Mouse (Mus musculus): Measurements from ENCODE around the gene Rab3gap2. TPM values are rescaled to one million over a fixed set of nuclear protein-coding genes. Genes with fewer than 3 reads are reported as not detected.

Gene Rab3gap2
- total RNA-seq, 1 experiment = 38.8 TPM

DNA sequence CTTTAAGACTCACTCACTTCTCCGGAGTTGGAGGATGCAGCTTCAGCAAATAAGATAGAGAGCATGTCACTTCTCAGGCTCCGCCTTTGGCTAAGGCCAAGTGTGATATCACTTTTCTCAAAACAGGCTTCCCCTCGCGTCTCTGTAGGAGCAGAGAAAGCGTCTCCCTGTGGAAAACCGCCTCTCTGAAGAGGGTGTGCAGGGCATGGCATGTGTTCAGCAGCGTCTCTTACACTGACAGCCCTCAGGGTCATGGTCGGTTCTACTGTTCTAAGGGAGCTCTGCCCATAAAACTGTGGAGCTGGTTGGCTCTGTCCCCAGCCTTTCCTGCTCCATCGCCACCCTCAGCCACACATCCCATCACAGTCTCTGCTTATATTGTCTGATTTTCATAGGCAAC, 75.4 kb downstream of the Rab3gap2 start:
- Histone ChIP-seq H3K27ac (ENCODE audit: insufficient read depth, low read depth, low read length, poor library complexity, severe bottlenecking) (no peak overlapping the region), H3K9ac (ENCODE audit: insufficient read depth, low read depth, low read length, poor library complexity, severe bottlenecking) (no peak overlapping the region), H3K9me3 (ENCODE audit: control insufficient read depth, insufficient read depth, low read depth, low read length) (no peaks in the 10 kb centered on the region), H3K4me1 (ENCODE audit: control insufficient read depth in 2 of 2, insufficient read depth in 2 of 2, low read length in 2 of 2, poor library complexity in 1 of 2) (no peaks in the 10 kb centered on the region), H3K36me3 (ENCODE audit: control insufficient read depth, insufficient read depth, low read length, poor library complexity, severe bottlenecking) (peaks cover 41% of the 10 kb centered on the region), H3K4me3 (ENCODE audit: insufficient read depth in 1 of 2, low read depth in 1 of 2, low read length in 2 of 2, poor library complexity in 1 of 2, severe bottlenecking in 1 of 2) (no peak overlapping the region)
- in situ Hi-C loops (cut with MboI; ENCODE audit: low sequenced_read_pairs in 2 of 2, unreplicated experiment in 2 of 2) = no loop called here
- DNase-seq (ENCODE audit: low read depth, low spot score) = no peak
- TF ChIP-seq MAFK (IDR thresholded peaks at IDR 0.05; ENCODE audit: insufficient read depth, low read depth, low read length) (no peak), CHD2 (IDR thresholded peaks at IDR 0.05; ENCODE audit: low read depth, low read length) (no peak), ZNF384 (IDR thresholded peaks at IDR 0.05; ENCODE audit: low read depth, low read length) (no peak), ZC3H11A (IDR thresholded peaks at IDR 0.05; ENCODE audit: borderline replicate concordance, low read depth, low read length) (no peak), HCFC1 (IDR thresholded peaks at IDR 0.05; ENCODE audit: borderline replicate concordance, insufficient read depth, low read length) (no peak)

DNA sequence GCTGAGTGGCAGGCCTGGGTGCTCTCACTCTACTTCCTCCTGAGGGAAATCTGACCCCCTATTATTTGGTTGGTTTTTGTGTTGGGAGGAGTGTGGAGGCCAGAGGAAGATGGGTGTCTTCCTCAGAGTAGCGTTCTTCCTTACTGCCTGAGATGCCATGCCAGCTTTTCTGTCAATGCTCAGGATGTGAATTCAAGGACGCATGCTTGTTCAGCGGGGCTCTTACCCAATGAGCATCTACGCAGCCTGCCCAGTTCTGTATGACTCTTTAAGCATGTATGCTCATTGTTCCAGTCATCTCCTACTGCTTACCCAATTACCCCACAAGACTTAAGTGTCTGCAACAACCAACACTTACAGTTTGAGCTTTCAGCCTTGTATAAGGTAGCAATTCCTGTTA, 76.7 kb downstream of the Rab3gap2 start:
- in situ Hi-C loops (cut with MboI; ENCODE audit: low sequenced_read_pairs in 2 of 2, unreplicated experiment in 2 of 2) = no loop called here
- no peak overlapping the region for H3K27ac ChIP-seq (ENCODE audit: insufficient read depth, low read depth, low read length, poor library complexity, severe bottlenecking)

DNA sequence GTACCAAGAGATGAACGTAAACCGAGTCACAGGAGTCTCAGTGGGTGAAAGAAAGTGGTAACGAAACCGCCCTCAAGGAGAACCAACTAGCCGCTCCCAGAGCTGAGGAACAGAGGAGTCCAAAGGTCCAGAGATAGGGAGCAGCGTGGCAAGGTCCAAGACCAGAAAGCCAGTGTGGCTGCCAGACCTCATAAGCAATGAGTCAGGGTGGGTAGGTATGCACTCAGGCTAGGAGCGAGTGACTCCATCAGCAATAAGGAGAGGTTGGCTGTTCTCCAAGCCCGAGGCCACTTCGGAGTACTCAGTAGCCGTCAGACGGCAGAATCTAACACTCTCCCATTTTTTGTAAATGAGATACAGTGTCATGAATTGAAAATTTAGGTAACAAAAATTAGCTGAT, 78.9 kb downstream of the Rab3gap2 start:
- Histone ChIP-seq H3K36me3 (ENCODE audit: control insufficient read depth, insufficient read depth, low read length, poor library complexity, severe bottlenecking) (peaks cover 47% of the 10 kb centered on the region), H3K9me3 (ENCODE audit: control insufficient read depth, insufficient read depth, low read depth, low read length) (no peaks in the 10 kb centered on the region), H3K4me3 (ENCODE audit: insufficient read depth in 1 of 2, low read depth in 1 of 2, low read length in 2 of 2, poor library complexity in 1 of 2, severe bottlenecking in 1 of 2) (no peak overlapping the region), H3K9ac (ENCODE audit: insufficient read depth, low read depth, low read length, poor library complexity, severe bottlenecking) (no peak overlapping the region), H3K27ac (ENCODE audit: insufficient read depth, low read depth, low read length, poor library complexity, severe bottlenecking) (no peak overlapping the region), H3K4me1 (ENCODE audit: control insufficient read depth in 2 of 2, insufficient read depth in 2 of 2, low read length in 2 of 2, poor library complexity in 1 of 2) (no peaks in the 10 kb centered on the region)
- TF ChIP-seq HCFC1 (IDR thresholded peaks at IDR 0.05; ENCODE audit: borderline replicate concordance, insufficient read depth, low read length) = no peak
- no peak for TF ChIP-seq CHD2 (IDR thresholded peaks at IDR 0.05; ENCODE audit: low read depth, low read length)
- no peak for TF ChIP-seq MAFK (IDR thresholded peaks at IDR 0.05; ENCODE audit: insufficient read depth, low read depth, low read length)
- TF ChIP-seq ZC3H11A (IDR thresholded peaks at IDR 0.05; ENCODE audit: borderline replicate concordance, low read depth, low read length) = no peak
- TF ChIP-seq ZNF384 (IDR thresholded peaks at IDR 0.05; ENCODE audit: low read depth, low read length) = no peak
- no peak for DNase-seq (ENCODE audit: low read depth, low spot score)
- in situ Hi-C loops (cut with MboI; ENCODE audit: low sequenced_read_pairs in 2 of 2, unreplicated experiment in 2 of 2) = no loop called here

More for the DNA sequence above, 76.7 kb downstream of the Rab3gap2 start:
- Histone ChIP-seq H3K4me1 (ENCODE audit: control insufficient read depth in 2 of 2, insufficient read depth in 2 of 2, low read length in 2 of 2, poor library complexity in 1 of 2) (no peaks in the 10 kb centered on the region), H3K9ac (ENCODE audit: insufficient read depth, low read depth, low read length, poor library complexity, severe bottlenecking) (no peak overlapping the region), H3K36me3 (ENCODE audit: control insufficient read depth, insufficient read depth, low read length, poor library complexity, severe bottlenecking) (peaks cover 47% of the 10 kb centered on the region), H3K4me3 (ENCODE audit: insufficient read depth in 1 of 2, low read depth in 1 of 2, low read length in 2 of 2, poor library complexity in 1 of 2, severe bottlenecking in 1 of 2) (no peak overlapping the region), H3K9me3 (ENCODE audit: control insufficient read depth, insufficient read depth, low read depth, low read length) (no peaks in the 10 kb centered on the region)
- no peak for DNase-seq (ENCODE audit: low read depth, low spot score)
- no peak for TF ChIP-seq MAFK (IDR thresholded peaks at IDR 0.05; ENCODE audit: insufficient read depth, low read depth, low read length)
- no peak for TF ChIP-seq CHD2 (IDR thresholded peaks at IDR 0.05; ENCODE audit: low read depth, low read length)
- no peak for TF ChIP-seq ZC3H11A (IDR thresholded peaks at IDR 0.05; ENCODE audit: borderline replicate concordance, low read depth, low read length)
- no peak for TF ChIP-seq ZNF384 (IDR thresholded peaks at IDR 0.05; ENCODE audit: low read depth, low read length)
- no peak for TF ChIP-seq HCFC1 (IDR thresholded peaks at IDR 0.05; ENCODE audit: borderline replicate concordance, insufficient read depth, low read length)

DNA sequence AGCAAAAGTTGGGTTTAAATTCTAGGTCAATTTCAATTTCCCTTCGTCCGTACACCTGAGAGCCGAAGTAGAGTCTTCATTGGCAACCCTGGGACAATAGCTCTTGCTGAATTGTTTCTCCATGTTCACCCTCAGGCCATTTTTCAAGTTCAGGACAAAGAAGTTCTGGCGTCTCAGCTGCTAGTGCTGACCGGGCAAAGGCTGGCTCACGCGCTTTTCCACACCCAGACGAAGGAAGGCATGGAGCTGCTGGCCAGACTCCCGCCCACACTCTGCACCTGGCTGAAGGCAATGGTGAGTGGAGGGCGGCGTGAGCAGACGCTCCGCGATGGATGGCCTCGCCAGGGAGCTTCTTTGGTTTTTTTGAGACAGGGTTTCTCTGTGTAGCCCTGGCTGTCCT, 79.3 kb downstream of the Rab3gap2 start:
- no peak overlapping the region for H3K4me3 ChIP-seq (ENCODE audit: insufficient read depth in 1 of 2, low read depth in 1 of 2, low read length in 2 of 2, poor library complexity in 1 of 2, severe bottlenecking in 1 of 2)
- H3K9ac ChIP-seq (ENCODE audit: insufficient read depth, low read depth, low read length, poor library complexity, severe bottlenecking) = no peak overlapping the region
- TF ChIP-seq HCFC1 (IDR thresholded peaks at IDR 0.05; ENCODE audit: borderline replicate concordance, insufficient read depth, low read length) (no peak), ZNF384 (IDR thresholded peaks at IDR 0.05; ENCODE audit: low read depth, low read length) (no peak), ZC3H11A (IDR thresholded peaks at IDR 0.05; ENCODE audit: borderline replicate concordance, low read depth, low read length) (no peak), CHD2 (IDR thresholded peaks at IDR 0.05; ENCODE audit: low read depth, low read length) (no peak), MAFK (IDR thresholded peaks at IDR 0.05; ENCODE audit: insufficient read depth, low read depth, low read length) (no peak)
- in situ Hi-C loops (cut with MboI; ENCODE audit: low sequenced_read_pairs in 2 of 2, unreplicated experiment in 2 of 2) = no loop called here
- no peak for DNase-seq (ENCODE audit: low read depth, low spot score)
- no peaks in the 10 kb centered on the region for H3K4me1 ChIP-seq (ENCODE audit: control insufficient read depth in 2 of 2, insufficient read depth in 2 of 2, low read length in 2 of 2, poor library complexity in 1 of 2)
- no peaks in the 10 kb centered on the region for H3K9me3 ChIP-seq (ENCODE audit: control insufficient read depth, insufficient read depth, low read depth, low read length)
- H3K36me3 ChIP-seq (ENCODE audit: control insufficient read depth, insufficient read depth, low read length, poor library complexity, severe bottlenecking) = peaks cover 47% of the 10 kb centered on the region
- no peak overlapping the region for H3K27ac ChIP-seq (ENCODE audit: insufficient read depth, low read depth, low read length, poor library complexity, severe bottlenecking)

DNA sequence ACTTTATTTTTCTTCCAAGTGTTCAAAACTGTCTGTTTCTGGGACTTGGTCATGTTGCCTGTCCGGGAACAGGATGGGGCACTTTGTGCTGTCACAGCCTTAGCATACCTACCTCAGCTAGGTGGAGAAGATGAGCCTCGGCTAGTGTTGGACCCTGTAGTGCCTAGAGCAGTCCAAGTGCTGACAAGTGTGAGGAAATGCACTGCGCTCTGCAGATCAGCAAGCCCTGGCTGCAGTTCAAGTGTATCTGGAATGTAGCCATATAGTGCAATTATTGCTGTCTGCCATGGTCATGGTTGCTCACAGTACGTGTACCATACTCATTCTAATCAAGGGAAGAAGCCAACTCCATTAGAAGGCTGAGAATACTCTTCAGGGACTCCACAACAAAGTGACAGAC, 80.8 kb downstream of the Rab3gap2 start:
- Histone ChIP-seq H3K4me3 (ENCODE audit: insufficient read depth in 1 of 2, low read depth in 1 of 2, low read length in 2 of 2, poor library complexity in 1 of 2, severe bottlenecking in 1 of 2) (no peak overlapping the region), H3K27ac (ENCODE audit: insufficient read depth, low read depth, low read length, poor library complexity, severe bottlenecking) (no peak overlapping the region), H3K9me3 (ENCODE audit: control insufficient read depth, insufficient read depth, low read depth, low read length) (no peaks in the 10 kb centered on the region), H3K9ac (ENCODE audit: insufficient read depth, low read depth, low read length, poor library complexity, severe bottlenecking) (no peak overlapping the region), H3K4me1 (ENCODE audit: control insufficient read depth in 2 of 2, insufficient read depth in 2 of 2, low read length in 2 of 2, poor library complexity in 1 of 2) (no peaks in the 10 kb centered on the region), H3K36me3 (ENCODE audit: control insufficient read depth, insufficient read depth, low read length, poor library complexity, severe bottlenecking) (peaks cover 37% of the 10 kb centered on the region)
- DNase-seq (ENCODE audit: low read depth, low spot score) = no peak
- in situ Hi-C loops (cut with MboI; ENCODE audit: low sequenced_read_pairs in 2 of 2, unreplicated experiment in 2 of 2) = no loop called here
- TF ChIP-seq CHD2 (IDR thresholded peaks at IDR 0.05; ENCODE audit: low read depth, low read length) (no peak), ZNF384 (IDR thresholded peaks at IDR 0.05; ENCODE audit: low read depth, low read length) (no peak), MAFK (IDR thresholded peaks at IDR 0.05; ENCODE audit: insufficient read depth, low read depth, low read length) (no peak), ZC3H11A (IDR thresholded peaks at IDR 0.05; ENCODE audit: borderline replicate concordance, low read depth, low read length) (no peak), HCFC1 (IDR thresholded peaks at IDR 0.05; ENCODE audit: borderline replicate concordance, insufficient read depth, low read length) (no peak)

All from ES-E14 (cell line).